Mouse (Mus musculus) erythroblast, embryonic 14.5 days (primary cell): ENCODE data around the gene Lsm2.

Experiments used
- GATA1 ChIP-seq: IDR thresholded peaks from 2 replicates; pipeline ENCODE4 v1.6.1; 2012; ENCODE audit warnings: low read length, inconsistent platforms, mixed read lengths
- TAL1 ChIP-seq: IDR thresholded peaks from 3 replicates; pipeline ENCODE4 v1.6.1; 2012; ENCODE audit warnings: low read length, inconsistent platforms, mixed read lengths

DNA sequence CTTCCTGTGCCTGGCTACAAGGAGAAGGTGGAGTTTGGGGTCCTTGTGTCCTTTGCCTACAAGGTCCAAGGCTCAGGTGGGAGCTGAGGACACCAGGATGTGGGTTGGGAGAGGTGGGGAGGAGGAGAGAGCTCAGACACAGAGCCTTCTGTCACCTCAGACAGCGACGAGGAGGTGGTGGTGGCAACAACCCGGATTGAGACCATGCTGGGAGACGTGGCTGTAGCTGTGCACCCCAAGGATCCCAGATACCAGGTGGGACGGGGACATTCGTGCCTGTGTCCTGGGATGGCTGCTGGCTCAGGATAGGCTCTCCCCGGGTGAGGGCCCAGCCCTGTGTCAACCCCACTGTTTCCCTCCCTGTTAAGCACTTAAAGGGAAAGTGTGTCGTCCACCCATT is 29.8 kb downstream of the Lsm2 start:
- TF ChIP-seq TAL1 (no peak), GATA1 (no peak)
